Mouse (Mus musculus) testis, adult 2 months (tissue): ENCODE results near the gene Krtap4-7. TPM values are rescaled to one million over a fixed set of nuclear protein-coding genes. Genes with fewer than 3 reads are reported as not detected.
A peak's percentile ranks its signal among the peaks of the same experiment; 100 is the strongest.

Source experiments
- H3K27ac ChIP-seq: fragments of 200-500 bp; 2 replicates; pipeline ENCODE4 v1.5.1; 2012; ENCODE audit warnings: low read depth, low read length; ENCODE audit not compliant: control insufficient read depth, insufficient read depth
- H3K27me3 ChIP-seq: fragments of 200-500 bp; 2 replicates; pipeline ENCODE4 v1.6.1; 2012; ENCODE audit warnings: mild to moderate bottlenecking, low read length, moderate library complexity; ENCODE audit not compliant: control insufficient read depth, insufficient read depth
- H3K36me3 ChIP-seq: fragments of 200-500 bp; 2 replicates; pipeline ENCODE4 v1.6.1; 2012; ENCODE audit warnings: mild to moderate bottlenecking, low read length; ENCODE audit not compliant: control insufficient read depth, insufficient read depth
- H3K4me1 ChIP-seq: fragments of 200-500 bp; 2 replicates; pipeline ENCODE4 v1.6.1; 2012; ENCODE audit warnings: low read length; ENCODE audit not compliant: control insufficient read depth, insufficient read depth
- H3K4me3 ChIP-seq: fragments of 200-500 bp; 2 replicates; pipeline ENCODE4 v1.5.1; 2012; ENCODE audit warnings: low read depth, mild to moderate bottlenecking, low read length, moderate library complexity, mixed read lengths; ENCODE audit not compliant: control insufficient read depth
- CTCF ChIP-seq: fragments of 200-500 bp; IDR thresholded peaks from 2 replicates; pipeline ENCODE4 v1.5.1; 2012; ENCODE audit warnings: low read depth, mild to moderate bottlenecking, inconsistent platforms, low read length, moderate library complexity; ENCODE audit not compliant: control insufficient read depth, insufficient read depth, insufficient replicate concordance
- POLR2A ChIP-seq: fragments of 200-500 bp; IDR thresholded peaks from 2 replicates; pipeline ENCODE4 v1.6.1; 2012; ENCODE audit warnings: low read depth, mild to moderate bottlenecking, inconsistent platforms, low read length, moderate library complexity; ENCODE audit not compliant: control insufficient read depth
- polyA plus RNA-seq: library from polyadenylated mRNA; depleted of rRNA; stranded (reverse); fragments of >200 nt; gene quantifications from 2 replicates; pipeline ENCODE4 v1.2.3, GENCODE M21; 2012

Krtap4-7 gene
- polyA plus RNA-seq, 1 experiment: not detected

DNA sequence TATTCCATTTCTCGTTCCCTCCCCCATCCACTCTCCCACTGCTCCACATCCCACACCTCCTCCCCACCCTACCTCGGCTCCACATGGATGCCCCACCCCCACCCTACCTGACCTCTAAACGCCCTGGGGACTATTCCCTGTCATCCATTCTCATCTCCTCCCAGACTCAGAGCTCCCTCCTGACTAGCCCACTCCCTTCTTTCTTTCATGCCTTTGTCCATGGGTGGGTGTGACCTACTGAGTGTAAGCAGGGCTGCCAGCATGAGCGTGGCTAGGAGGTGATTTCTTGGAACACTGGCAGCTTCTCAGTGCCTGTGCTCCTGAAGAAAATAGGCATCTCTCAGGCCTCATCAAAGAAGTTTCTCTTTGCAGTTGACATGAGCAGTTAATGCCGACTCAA lies 13.2 kb upstream of the Krtap4-7 start:
- Histone ChIP-seq H3K4me1 (no peaks in the 10 kb centered on the region), H3K4me3 (no peak overlapping the region), H3K27me3 (no peaks in the 10 kb centered on the region), H3K27ac (no peak overlapping the region), H3K36me3 (no peaks in the 10 kb centered on the region)
- TF ChIP-seq CTCF: no peak
- no peak for TF ChIP-seq POLR2A

DNA sequence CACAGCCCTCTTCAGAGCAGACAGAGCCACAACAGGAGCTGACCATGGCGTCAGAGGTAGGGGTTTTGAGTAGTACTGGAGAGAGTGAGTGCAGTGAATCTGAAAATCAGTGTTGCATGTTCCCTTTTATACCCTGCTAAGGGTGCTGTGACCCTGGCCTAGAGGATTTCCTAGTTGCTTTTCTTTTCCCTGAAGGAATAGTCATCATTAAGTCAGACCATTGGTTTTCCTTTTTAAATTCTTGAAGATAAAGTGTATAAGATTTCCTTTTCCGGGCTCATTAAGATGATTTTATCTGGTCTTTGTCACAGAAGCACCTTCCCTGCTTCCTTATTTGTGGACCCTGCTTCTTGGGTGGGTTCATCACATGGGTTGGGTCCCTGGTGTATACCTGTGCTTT lies 6.2 kb upstream of the Krtap4-7 start, which contains the start of gene Gm11555:
TSS of gene Gm11555 (minus strand) at position 101 of the 400 bp plus-strand sequence.
- no peak within 1 kb of the TSS for H3K27ac ChIP-seq
- H3K4me1 ChIP-seq: 0 out of 2 replicates have a peak, but pooled peaks cover 2% of the 10 kb centered on the region
- no peaks in the 10 kb centered on the region for H3K36me3 ChIP-seq
- H3K27me3 ChIP-seq: no peaks in the 10 kb centered on the region
- H3K4me3 ChIP-seq: no peak within 1 kb of the TSS
- TF ChIP-seq POLR2A (no peak), CTCF (no peak)

DNA sequence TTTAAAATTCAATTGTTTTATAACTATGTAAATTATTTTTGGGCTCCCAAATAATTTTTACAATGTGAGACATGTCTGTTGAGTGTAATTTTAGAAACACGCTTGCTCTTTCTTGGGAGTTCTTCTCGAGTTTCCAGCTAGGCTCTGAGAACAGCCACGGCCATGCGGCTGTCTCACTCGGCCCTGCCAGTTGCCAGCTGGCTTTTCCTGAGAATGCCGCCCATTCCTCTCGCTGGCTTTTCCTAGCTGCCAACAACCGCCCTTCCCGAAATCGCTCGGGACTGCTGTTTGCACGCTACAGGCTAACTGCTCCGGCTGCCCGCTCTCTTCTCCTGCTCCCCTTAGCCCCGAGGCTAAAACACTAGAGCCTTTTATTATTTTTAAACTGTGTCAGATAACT lies 2.6 kb upstream of the Krtap4-7 start:
- no peak for TF ChIP-seq CTCF
- TF ChIP-seq POLR2A: no peak

DNA sequence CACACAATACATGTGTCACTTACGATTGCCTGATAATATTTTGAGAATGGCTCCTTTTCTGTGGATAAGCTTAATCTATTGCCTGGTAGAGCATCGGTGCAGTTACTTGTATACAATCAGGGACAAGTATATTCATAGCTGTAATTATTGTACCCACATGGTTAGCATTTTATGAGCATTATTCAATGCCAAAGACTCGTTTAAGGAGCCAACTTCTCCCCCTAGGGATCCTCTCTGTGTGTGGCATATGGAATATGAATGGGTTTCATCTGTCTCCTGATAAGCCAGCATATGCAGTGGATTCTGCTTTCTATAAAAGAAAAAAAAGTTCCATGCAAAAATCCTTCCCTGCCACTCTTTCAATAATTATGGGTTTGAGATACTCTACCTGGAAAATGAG lies 462 bp upstream of the Krtap4-7 start:
- TF ChIP-seq POLR2A (no peak), CTCF (no peak)
- Histone ChIP-seq H3K27me3 (no peaks in the 10 kb centered on the region), H3K4me1 (0 out of 2 replicates have a peak, but pooled peaks cover 2% of the 10 kb centered on the region), H3K27ac (no peak overlapping the region), H3K4me3 (no peak overlapping the region), H3K36me3 (no peaks in the 10 kb centered on the region)

More for the DNA sequence above, 2.6 kb upstream of the Krtap4-7 start:
- no peak overlapping the region for H3K27ac ChIP-seq
- 0 out of 2 replicates have a peak, but pooled peaks cover 2% of the 10 kb centered on the region for H3K4me1 ChIP-seq
- H3K36me3 ChIP-seq: no peaks in the 10 kb centered on the region
- no peaks in the 10 kb centered on the region for H3K27me3 ChIP-seq
- H3K4me3 ChIP-seq: no peak overlapping the region

DNA sequence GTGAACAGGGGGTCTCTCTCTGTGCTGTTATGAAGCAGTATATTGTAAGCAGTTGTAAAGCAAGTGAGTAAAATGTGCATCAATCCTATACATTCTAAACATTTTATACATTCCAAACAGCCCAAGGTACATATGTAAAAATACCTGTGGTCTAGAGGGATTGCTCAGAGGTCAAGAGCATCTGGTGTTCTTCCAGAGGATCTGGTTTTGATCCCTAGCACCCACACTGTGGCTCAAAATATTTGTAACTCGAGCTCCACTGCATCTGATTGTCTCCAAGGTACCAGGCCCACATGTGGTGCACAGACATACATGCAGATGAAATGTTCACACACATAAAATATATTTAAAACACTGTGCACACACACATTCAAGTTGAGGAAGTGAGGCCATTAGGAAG lies 3.0 kb downstream of the Krtap4-7 start:
- Histone ChIP-seq H3K27me3 (no peaks in the 10 kb centered on the region), H3K36me3 (no peaks in the 10 kb centered on the region), H3K27ac (no peak overlapping the region), H3K4me1 (no peaks in the 10 kb centered on the region), H3K4me3 (peak overlapping the region; percentile 29; the same call in 1 of the 2 replicates)
- TF ChIP-seq POLR2A (no peak), CTCF (no peak)

DNA sequence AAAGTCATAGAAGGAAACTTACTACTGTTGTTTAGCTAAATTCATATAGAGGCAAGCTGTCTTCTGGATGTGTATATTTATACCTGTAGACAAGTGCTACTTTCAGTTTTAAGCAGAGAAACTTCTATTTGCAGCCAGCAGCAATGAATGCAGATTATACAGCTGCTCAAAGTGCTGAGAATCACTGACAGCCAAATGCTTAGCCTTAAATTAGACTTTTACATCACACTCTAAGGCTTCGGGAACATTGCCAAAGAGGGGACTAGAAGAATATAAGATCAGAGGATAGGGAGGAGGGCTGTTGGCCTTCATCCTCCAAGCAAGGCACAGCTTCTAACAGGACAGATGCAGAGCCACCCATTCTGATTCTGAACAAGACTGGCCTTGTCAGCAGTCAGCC lies 6.8 kb downstream of the Krtap4-7 start:
- H3K27me3 ChIP-seq: no peaks in the 10 kb centered on the region
- no peaks in the 10 kb centered on the region for H3K4me1 ChIP-seq
- no peaks in the 10 kb centered on the region for H3K36me3 ChIP-seq
- TF ChIP-seq CTCF (no peak), POLR2A (no peak)
- H3K4me3 ChIP-seq: no peak overlapping the region
- H3K27ac ChIP-seq: no peak overlapping the region

DNA sequence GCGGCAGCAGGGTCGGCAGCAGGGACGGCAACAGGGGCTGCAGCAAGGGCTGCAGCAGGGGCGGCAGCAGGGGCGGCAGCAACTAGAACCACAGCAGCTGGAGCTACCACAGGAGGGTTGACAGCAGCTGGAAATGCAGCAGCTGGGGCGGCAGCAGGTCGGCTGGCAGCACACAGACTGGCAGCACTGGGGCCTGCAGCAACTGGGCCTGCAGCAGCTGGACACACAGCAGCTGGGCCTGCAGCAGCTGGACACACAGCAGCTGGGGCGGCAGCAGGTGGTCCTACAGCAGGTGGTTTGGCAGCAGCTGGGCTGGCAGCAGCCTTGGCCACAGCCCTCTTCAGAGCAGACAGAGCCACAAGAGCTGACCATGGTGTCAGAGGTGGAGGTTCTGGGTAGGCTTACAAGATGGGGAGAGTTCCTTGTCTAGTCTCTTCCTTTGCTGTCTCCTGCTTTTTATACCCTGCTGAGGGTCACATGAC lies 9.2 kb downstream of the Krtap4-7 start, which contains the start of gene Krtap4-2:
TSS of gene Krtap4-2 (minus strand) at position 432 of the 482 bp plus-strand sequence.
- no peaks in the 10 kb centered on the region for H3K4me1 ChIP-seq
- no peaks in the 10 kb centered on the region for H3K27me3 ChIP-seq
- no peaks in the 10 kb centered on the region for H3K36me3 ChIP-seq
- TF ChIP-seq CTCF (no peak), POLR2A (no peak)
- H3K4me3 ChIP-seq: no peak within 1 kb of the TSS
- no peak within 1 kb of the TSS for H3K27ac ChIP-seq

DNA sequence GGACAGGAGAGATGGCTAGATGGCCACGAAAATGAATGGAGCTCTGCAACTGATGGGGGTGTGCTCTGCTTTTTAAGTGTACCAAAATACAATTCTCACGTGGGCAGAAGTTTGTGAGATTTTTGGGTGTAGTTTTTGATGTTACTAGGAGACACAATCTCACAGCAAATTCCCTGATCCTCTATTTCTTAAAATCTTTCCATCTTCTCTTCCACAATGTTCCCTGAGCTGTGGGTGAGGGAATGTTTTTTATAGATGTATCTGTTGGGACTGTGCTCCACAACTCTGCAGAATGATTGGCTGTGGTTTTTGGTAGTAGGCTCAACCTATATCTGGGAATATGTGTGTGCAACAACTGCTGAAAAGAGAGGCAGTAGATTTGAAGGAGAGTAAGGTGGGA lies 10.6 kb downstream of the Krtap4-7 start:
- Histone ChIP-seq H3K4me3 (no peak overlapping the region), H3K4me1 (no peaks in the 10 kb centered on the region), H3K27ac (no peak overlapping the region), H3K36me3 (no peaks in the 10 kb centered on the region), H3K27me3 (no peaks in the 10 kb centered on the region)
- TF ChIP-seq CTCF (no peak), POLR2A (no peak)
